Mouse (Mus musculus) heart, postnatal 14 days (tissue): ENCODE measurements at regions not wholly inside any gene's neighbourhood (a gene's known extent, or its start where the extent isn't known, plus 50 kb on each side); places are given as distances from the start of the nearest gene placed in this dataset.

Experiments
- DNase-seq, 2 experiments: peaks; one replicate each; pipeline ENCODE4 v3.0.0; 2021 to 2022
- intact Hi-C: fragments of 180-260 bp; cut with DNase I; formaldehyde crosslinking; loops from one replicate; pipeline ENCODE4 v1.15.1; 2025

DNA sequence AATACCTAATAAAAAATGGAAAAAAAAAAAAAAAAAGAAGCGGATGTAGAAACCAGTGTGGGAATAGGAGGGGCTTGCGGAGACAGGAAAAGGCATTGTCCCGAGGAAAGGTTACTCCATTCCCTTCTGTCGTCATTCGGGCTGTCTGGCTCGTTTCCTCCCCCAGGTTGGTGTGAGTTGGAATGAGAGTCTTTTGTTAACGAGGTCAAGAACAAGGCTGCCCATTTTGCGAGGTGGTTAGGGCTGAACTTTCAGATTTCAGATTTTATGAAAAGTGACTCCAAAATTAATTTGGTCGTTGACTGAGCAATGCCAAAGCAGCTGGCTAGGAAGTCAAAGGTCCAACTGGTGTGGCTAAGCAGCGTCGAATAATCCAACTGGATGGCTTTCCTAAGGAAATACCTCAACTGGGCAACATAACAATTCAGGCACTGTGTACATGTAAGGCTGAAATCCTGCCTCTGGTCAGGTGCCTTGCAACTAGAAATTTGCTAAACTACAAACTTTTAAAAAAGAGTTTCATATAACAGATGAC lies 50.6 kb upstream of the Rpl34 start:
- intact Hi-C loops = no loop called here

More for the DNA sequence above, 50.6 kb upstream of the Rpl34 start:
- no peak for DNase-seq
